Mouse (Mus musculus) gastrocnemius, adult 8-10 months (tissue): ENCODE results near the gene Gcdh. TPM values are rescaled to one million over a fixed set of nuclear protein-coding genes. Genes with fewer than 3 reads are reported as not detected.
"Not testable (repeated sequence)": the region's sequence is repeated elsewhere in the genome, so short reads cannot be mapped to it uniquely, and the experiment has no call there.

Experiments
- DNase-seq, 2 experiments: peaks; one replicate each; pipeline ENCODE4 v3.0.0; 2022; ENCODE audit warnings: low spot score in 2 of 2
- total RNA-seq, 4 experiments: library from RNA; stranded (reverse); gene quantifications; 2 replicates each; pipeline ENCODE4 v1.2.4; 2022

The Gcdh gene
- total RNA-seq, 4 experiments from 2014 or later, result 29.4 to 43.6 (median 36.2) TPM

DNA sequence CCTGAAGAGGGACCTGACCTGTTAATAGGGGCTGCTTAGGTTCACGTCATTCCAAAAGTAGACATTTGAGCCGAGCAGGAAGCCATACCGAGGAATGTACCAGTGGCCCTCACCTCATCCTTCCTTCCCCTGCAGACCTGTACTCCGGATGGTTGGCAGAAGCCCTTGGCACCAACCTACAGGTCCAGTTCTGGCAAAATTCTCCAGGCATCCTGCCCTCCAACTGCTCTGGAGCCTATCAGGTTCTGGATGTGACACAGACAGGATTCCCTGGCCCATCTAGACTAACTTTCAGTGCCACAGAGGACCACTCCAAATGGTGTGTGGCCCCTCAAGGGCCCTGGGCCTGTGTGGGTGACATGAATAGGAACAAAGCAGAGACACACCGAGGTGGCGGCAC is 16.8 kb upstream of the Gcdh start:
- no peak for DNase-seq

DNA sequence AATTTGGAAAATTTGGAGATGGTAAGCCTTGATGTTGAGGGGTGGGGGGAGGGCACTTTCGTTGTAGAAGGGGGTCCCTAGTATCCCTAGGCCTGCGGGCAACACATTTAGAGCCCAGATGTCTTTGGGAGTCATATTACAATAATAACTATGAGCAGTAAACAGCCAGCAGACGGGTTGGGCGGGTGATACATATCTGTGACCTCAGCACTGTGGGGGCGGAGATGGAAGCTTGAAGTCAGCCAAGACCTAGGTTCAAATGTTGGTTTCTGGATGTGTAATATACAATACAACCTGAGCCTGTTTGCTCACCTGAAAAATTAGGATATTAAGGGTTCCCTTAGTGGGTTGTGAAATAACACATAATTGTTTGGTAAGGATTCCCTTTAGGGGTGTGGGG is 16.2 kb upstream of the Gcdh start:
- DNase-seq, result no peak

DNA sequence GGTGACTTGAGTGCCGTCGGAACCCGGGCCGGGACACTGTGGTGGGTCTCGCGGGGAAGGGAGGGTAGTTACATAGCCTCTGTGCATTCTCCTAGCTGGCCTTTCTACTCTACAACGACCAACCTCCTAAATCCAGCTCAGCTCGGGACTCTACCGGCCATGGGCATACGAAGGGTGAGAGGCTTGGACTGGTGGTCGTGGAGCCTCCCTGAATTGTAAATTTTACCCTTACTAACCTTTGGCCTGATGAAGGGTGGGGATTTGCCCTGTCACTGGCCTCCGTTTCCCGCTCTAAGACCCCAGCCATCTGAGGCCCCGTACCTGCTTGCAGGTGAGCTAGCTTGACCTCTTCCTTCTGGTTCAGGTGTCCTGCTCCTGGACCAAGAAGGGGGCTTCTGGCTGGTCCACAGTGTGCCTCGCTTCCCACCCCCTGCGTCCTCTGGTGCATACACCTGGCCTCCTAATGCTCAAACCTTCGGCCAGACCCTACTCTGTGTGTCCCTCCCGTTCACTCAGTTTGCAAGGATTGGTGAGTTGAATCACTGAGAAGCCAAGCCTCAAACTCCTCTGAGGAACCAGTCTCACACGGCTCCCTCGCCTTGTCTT is 15.5 kb upstream of the Gcdh start:
- DNase-seq, result no peak

DNA sequence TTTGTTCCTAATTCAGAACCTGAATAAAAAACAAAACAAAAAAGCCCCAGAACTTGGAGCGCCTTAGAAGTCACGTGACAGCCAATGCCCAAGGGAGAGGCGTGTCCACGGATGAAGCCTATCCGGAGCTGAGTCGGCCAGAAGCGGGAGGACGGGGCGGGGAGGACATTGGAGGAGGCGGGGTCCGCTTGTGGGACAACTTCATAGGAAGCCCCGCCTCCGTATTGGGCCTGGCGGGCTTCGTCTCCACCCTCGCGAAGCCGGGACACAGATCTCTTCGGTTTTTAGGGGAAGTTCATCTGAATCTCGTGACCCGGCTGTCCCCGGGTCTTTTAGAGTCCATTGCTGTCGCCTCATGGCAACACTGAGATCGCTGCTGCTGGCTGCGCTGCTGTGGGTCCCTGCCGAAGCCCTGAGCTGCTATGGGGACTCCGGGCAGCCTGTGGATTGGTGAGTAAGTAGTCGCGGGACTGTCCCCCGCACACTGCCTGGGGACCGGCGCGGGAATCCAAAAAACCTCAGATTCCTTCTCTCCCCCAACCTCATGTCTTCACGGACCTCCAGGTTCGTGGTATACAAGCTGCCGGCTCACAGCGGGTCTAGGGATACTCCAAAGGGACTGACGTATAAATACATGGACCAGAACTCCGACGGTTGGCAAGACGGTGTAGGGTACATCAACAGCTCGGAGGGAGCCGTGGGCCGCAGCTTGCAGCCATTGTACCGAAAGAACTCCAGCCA is 14.9 kb upstream of the Gcdh start, which contains the start of gene Dnase2a:
Dnase2a (plus strand) TSS at position 140 of the 741 bp plus-strand sequence.
- peak; percentile 96 to 98 for DNase-seq

DNA sequence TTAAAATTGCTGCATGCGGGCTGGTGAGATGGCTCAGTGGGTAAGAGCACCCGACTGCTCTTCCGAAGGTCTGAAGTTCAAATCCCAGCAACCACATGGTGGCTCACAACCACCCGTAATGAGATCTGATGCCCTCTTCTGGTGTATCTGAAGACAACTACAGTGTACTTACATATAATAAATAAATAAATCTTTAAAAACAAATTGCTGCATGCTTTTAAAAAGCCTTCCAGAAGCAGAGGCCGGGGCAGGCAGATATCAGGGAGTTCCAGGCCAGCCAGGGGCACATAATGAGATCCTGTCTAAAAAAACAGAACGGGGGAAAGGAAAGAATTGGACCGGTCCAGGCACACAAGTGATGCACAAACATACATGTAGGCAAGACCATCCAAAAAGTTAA is 14.3 kb upstream of the Gcdh start:
- not testable (repeated sequence) for DNase-seq

DNA sequence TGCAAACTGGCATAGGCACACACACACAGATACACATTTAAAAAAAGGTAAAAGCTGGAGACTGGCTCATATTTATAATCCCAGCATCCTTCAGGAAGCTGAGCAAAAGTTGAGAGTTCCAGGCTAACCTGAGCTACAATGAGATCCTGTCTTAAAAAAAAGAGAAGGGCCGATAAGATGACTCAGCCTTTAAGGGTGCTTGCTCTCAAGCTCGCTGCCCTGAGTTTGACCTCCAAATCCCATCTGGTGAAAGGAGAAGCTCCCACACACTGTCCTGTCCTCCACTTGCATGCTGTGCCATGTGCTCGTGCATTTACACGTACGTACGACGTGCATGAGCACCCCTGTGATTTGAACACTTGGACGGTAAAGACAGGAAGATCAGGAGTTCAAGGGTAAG is 13.8 kb upstream of the Gcdh start:
- DNase-seq, result no peak

DNA sequence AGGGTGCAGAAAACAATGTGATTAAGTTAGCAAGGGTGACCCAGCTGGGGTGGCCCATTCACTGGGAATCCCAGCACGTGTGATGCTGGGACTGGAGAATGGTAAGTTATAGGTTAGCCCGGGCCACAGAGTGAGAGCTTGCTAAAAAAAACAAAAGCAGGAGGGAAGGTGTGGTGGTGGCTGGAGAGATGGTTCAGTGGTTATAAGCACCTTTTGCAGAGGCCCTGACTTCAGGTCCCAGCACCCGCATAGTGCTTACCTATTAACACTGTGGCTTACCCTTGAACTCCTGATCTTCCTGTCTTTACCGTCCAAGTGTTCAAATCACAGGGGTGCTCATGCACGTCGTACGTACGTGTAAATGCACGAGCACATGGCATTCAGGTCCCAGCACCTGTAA is 13.3 kb upstream of the Gcdh start:
- DNase-seq, result no peak

DNA sequence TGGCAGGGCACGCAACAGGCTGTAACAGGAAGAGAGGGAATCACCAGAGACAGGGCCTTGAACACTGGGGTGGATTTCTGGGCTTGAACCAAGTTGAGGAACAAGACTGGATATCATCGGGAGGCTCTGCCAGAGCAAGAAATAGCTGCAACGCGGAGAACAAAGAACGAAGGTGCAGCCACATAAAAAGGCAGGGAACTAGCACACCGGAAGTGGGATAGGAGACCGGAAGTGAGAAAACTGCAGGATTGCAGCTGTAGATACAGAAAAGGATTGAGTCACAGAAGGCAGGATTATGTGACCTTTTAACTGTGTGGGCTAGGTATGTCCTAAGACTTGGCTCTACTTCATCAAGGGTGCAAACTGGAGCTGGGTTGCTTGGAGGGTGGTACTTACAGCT is 10.6 kb upstream of the Gcdh start:
- DNase-seq, result no peak

DNA sequence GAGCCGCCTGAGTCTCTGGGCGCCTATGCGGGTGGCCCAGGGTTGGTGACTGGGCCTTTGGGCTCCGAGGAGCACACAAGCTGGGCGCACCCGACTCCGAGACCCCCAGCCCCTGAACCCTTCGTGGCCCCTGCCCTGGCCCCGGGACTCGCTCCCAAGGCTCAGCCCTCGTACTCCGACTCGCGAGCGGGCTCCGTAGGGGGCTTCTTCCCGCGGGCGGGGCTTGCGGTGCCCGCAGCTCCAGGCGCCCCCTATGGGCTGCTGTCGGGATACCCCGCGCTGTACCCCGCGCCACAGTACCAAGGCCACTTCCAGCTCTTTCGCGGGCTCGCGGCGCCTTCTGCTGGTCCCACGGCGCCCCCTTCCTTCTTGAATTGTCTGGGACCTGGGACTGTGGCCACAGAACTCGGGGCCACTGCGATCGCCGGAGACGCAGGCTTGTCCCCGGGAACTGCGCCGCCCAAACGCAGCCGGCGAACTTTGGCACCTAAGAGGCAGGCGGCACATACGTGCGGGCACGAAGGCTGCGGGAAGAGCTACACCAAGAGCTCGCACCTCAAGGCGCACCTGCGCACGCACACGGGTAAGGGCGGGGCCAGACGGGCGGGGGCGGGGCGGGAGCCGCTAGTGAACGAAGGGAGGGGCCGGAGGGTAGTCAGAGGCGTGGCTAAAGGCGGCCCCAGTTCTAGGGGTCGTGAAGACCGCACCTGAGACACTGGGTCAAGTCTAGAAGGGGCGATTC is 9.4 kb upstream of the Gcdh start:
- peak; percentile 90 to 92 for DNase-seq

DNA sequence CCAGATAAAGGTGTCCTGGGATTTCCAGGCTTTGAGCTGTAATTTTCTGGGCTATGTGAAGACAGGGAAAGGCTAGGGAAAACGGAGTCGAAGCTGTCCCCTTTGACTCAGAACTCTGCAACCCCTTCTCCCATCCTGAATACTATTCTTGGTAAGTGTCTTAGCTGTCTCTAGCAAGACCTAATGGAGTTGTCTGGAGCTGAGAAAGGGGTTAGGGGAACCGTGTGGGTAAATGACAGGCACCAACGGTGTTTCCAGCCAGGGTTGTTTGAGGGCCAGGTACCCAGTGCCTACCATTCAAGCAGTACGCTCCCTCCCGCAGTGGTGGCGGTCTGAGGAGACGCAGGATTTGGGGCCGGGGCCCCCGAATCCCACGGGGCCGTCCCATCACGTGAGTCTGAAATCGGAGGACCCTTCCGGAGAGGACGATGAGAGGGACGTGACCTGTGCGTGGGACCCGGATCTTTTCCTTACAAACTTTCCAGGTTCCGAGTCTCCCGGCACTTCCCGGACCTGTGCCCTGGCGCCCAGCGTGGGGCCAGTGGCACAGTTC is 8.7 kb upstream of the Gcdh start:
- DNase-seq, result no peak

DNA sequence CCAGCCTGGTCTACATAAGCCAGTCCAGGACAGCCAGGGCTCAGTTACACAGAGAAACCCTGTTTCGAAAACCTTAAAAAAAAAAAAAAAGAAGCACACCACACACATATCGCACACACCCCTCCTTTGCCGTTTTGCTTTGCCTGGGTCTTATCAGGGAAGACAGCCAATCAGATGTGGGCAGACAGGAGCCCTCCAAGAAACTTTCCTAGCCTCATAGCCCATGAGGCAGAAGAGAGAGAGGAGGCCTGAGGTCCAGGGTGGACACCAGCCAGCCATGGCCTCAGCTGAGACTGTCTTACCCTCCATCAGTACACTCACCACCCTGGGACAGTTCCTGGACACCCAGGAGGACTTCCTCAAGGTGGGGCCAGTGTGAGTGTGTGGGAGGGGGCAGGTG is 8.0 kb upstream of the Gcdh start, which contains the start of gene Klf1:
Klf1 (plus strand) TSS at position 177 of the 400 bp plus-strand sequence.
- no peak for DNase-seq

DNA sequence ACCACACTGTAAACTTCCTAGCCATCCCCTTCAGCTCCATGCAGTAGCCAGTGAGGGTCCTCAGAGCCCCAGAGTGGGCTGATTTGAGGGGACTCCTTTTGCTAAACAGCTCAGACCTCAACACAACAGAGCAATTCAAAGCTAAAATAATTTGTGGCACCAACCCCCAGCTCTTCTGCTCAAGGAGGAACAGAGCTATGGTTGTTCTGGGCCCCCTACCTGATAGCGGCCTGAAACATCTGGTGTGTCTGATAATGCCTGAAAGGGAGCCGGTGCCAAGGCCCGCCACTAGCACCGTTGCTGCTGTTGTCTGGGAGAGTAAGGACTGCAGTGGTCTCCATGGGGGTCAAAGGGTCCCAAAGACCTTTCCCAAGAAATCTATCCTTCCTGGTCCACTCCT is 7.3 kb upstream of the Gcdh start:
- no peak for DNase-seq

DNA sequence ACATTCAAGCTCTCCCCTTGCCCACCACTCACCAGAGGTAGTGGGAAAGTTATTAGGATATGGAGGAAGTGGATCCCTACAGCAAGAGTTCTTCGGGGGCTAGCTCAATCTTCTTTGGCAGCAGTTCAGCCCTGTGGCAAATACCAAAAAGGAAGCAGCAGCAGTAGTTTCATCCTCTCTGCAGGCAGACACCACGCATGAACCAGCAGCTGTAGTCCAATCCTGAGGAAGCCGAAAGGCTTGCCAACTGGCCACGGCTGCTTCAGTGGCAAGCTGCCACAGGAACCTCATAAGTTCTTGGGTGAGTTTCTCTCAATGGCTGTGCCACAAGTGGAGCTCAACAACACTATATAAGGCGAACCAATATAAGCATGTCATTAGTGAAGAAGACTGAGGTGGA is 2.2 kb upstream of the Gcdh start:
- DNase-seq, result no peak

DNA sequence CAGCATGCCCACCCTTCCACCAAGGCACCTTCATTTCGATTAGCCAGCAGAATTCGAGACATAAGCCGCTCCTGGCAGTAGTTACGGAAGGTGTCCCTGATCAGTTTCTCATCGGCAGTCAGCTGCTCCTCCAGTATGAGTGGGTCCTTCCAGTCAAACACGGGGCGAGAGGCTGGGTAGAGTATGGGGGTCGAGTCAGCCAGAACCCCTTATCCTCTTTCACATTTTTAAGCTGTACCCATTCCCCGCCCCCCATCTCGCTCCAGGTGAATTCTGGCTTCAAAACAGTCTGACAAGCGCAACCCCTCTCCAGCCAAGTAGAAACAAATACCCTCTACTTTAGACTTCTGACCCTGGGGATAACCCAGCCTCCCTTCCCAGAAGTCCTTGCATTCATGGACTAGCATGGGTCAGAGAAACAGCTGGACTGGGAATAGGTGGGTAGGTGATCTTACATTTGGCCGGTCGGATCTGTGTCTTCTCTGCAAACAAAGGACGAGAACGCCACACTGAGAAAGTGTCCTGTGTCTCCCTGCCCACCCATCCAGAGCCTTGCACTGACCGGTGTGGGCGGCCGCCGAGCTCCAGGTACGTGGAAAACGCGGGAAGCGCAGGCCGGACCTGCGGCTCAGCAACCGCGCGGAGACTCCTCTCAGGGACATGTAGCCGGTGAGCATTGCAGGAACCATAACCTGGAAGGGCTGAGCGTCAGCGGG is 570 bp downstream of the Gcdh start:
- no peak for DNase-seq

DNA sequence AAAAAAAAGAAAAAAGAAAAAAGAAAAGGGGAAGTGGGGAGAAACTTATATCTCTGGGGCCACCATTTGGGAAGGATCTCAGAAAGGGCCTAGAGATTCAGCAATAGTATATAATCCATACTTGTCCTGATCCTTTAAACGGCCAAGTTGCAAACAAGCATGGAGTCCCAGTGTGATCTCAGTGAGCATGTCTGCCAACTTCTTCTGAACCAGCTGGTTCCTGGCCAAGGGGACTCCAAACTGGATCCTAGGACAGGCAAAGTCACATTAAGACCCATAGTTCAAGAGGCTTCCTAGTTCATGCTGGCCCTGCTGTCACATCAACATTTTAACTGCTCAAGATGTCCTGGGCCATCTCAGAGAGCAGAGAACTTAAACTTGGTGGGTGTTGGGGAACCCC is 4.6 kb downstream of the Gcdh start:
- no peak for DNase-seq

DNA sequence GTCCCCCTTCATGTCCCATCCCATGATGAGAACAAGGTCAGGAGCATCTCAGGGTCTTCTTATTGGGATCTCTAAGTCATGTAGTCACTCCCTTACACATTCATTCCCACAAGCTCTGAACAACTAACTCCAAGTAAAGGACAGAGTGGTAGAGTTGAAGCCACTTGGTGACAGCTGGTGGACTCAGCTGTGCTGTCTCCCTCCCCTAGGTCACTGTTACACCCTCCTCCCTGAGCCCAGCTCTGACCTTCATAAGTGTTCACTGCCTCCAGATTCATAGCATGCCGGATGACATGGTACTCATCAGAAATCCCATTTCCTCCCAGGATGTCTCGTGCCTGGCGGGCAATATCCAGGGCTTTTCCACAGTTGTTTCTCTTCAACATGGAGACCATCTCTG is 5.4 kb downstream of the Gcdh start:
- DNase-seq, result no peak

DNA sequence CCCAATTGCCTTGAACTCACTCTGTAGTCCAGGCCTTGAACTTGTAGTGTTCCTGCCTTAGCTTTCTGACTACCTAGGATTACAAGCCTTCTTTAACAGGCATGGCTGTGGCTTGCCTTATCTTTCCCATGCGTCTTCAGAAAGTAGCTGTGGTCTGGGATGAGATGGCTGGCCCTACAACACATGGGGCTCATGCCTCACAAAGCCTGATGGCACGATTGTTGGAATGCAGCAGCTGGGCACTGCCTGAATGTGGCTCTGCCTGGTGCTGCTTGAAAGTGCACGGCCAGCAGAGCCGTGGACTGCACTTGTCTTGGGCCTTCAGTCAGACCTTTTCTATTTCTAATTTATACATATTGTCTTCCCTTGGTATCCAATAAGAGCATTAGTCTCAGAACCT is 9.0 kb downstream of the Gcdh start:
- no peak for DNase-seq

DNA sequence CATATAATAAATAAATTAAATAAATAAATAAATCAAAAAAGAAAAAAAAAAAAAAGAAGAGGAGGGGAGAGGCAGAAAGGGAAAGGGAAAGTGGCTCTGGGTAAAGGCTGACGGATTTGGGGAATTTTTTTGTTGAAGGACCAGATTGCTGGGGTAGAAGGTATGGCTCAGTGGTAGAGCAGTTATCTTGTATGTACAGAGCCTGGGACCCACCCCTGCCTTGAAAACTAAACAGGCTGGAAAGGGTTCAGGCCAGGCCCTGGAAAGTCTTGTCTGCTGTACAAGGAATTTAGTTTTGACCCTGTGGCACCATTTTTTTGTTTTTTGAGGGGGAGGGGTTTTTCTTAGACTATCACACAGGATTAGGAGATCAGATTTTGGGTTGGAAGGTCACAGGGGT is 14.8 kb downstream of the Gcdh start:
- DNase-seq, result no peak

DNA sequence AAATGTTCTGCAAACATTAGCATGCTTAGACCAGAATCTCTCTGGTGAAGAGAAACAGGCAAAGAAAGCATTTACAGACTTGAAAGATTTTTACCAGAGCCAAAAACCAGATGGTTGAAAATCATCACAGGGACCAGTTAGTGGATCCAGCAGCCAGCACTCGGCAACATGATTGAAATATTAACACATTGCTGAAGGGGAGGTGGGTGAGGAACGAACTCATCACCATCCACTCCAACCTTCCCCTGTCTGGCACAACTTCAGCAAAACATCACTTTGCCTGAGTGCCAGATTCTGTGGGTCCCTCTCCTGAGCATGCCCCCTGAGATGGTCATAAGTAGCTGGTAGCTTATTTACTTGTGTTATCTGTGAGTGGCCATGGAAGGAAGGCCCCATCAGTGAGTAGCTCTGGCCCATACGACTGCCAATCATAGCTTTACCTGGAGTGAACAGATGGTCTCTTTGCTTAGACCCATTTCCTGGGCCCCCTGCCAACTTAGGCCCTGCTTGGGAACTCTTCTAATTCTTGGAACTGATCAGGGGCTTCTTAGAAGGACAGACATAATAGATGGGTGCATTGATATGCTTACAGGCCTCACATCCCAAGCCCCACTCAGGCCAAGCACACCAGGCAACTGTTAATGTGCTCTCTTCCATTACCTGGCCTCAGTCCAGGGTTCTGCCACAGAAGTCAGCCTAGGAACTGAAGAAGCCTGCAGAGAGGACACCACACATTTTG is 16.3 kb downstream of the Gcdh start:
- no peak for DNase-seq

DNA sequence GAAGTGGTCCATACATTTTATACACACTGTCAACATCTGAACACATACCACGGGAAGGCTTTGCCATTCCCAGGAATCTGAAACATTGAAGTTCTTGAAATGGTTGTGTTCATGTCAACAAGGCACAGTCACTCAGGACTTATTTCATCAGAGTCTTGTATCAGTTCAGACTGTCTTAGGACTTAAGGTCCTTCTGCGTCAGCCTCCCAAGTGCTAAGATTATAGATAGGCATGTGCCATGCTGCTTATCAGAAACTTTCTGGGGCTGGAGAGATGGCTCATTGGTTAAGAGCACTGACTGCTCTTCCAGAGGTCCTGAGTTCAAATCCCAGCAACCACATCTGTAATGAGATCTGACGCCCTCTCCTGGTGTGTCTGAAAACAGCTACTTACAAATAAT is 19.4 kb downstream of the Gcdh start:
- DNase-seq, result no peak

DNA sequence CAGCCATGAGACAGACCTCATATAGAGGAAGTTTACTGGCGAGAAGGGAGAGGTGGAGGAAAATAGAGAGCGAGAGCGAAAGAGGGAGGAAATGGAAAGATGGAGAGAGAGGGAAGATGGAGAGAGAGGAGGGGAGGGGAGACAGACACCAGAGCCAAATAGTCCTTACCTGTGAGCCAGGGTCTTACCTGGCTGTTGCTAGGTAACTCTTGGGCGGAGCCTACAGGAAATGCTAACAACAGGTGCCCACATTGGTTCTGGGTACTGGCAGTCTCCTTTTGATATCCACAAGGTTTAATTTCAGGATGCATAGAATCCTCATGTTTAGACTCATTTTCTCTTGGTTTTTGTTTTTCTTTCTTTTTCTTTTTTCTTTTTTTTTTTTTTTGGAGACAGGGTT is 20.7 kb downstream of the Gcdh start:
- DNase-seq, result no peak
